Comparison of ENCODE assay signal across 22 mouse cellular contexts in the genomic region with DNA sequence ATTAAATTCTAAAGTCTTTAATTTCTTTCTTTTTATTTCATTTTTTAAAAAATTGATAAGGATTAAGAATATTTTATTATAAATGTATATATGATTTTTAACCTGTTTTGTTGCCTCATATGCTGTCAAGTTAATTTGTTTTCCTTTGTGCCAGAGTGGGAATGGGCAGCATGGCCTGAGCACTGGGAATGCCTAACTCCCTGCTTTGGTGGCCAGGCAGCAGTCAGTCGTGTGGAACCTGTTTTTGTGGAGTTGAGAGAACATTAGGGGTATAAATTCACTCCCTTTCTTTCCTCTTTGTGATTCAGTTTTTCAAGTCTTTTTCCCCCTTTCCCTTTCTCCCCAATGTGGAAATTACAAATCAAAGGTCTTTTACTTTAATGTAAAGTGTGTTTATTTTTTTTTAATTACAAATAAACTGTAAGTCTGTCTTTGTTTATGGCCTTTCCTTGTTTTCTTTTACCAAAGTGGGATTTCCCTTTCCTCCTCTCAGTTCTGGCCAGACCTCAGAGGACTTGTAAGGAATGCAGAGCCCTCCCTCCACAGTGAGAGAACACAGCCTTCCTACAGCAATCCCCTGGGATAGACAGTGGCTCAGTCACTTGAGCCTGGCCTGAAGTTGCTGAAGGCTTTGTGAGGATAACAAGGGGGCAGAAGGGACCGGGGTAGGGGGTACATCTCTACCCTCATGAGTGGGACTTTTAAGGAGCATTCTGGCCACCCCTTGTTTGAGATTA. TPM values are rescaled to one million over a fixed set of nuclear protein-coding genes. Genes with fewer than 3 reads are reported as not detected.
"Had no signal": no experiment of that assay in that cellular context is flagged by ENCODE, and none has a peak within 500 bp of the region (broad histone marks: within the 10 kb centered on the region; RNA-seq: fewer than 3 reads in every experiment).

No protein-coding gene starts in this region.

- H3K4me1 ChIP-seq: lung, embryonic 15.5 days; megakaryocyte, embryonic 14.5 days; midbrain, embryonic 15.5 days; neural tube, embryonic 12.5 days; stomach, embryonic 15.5 days had no signal

- H3K36me3 ChIP-seq: lung, embryonic 15.5 days; midbrain, embryonic 15.5 days; neural tube, embryonic 12.5 days; stomach, embryonic 15.5 days had no signal

- ATAC-seq: liver, postnatal 0 days; lung, postnatal 0 days; midbrain, embryonic 15.5 days had no signal

- DNase-seq: liver, postnatal 0 days; lung, adult 2 months; lung, postnatal 14 days; lung, postnatal 36 days; right cerebral cortex, postnatal 14 days; thymus, adult 2 months; thymus, postnatal 25 days; thymus, postnatal 4 days had no signal

- H3K4me2 ChIP-seq: lung, embryonic 15.5 days; midbrain, embryonic 11.5 days; midbrain, embryonic 15.5 days; neural tube, embryonic 12.5 days; stomach, embryonic 15.5 days had no signal

- H3K27ac ChIP-seq: lung, embryonic 15.5 days; macrophage; midbrain, embryonic 15.5 days; neural tube, embryonic 12.5 days; stomach, embryonic 15.5 days; stomach, postnatal 0 days had no signal

- H3K9ac ChIP-seq: liver, postnatal 0 days; lung, embryonic 15.5 days; midbrain, embryonic 15.5 days; neural tube, embryonic 12.5 days; stomach, embryonic 15.5 days had no signal

- H3K27me3 ChIP-seq: lung, embryonic 15.5 days; megakaryocyte, embryonic 14.5 days; midbrain, embryonic 15.5 days; neural tube, embryonic 12.5 days; stomach, embryonic 15.5 days had no signal

- H3K9me3 ChIP-seq: lung, embryonic 15.5 days; stomach, embryonic 15.5 days had no signal

- H3K4me3 ChIP-seq: lung, embryonic 15.5 days; megakaryocyte, embryonic 14.5 days; midbrain, embryonic 15.5 days; neural tube, embryonic 12.5 days; stomach, embryonic 15.5 days had no signal

RNA-seq across cellular contexts. Expression of gene Slc22a28, which starts 17.2 kb away (rescaled TPM):
- polyA plus RNA-seq: liver, postnatal 0 days; lung, adult 2 months; lung, embryonic 15.5 days; lung, postnatal 0 days; macrophage; midbrain, embryonic 11.5 days; midbrain, embryonic 15.5 days; midbrain, postnatal 0 days; neural tube, embryonic 12.5 days; neural tube, embryonic 14.5 days; spleen, adult 2 months; stomach, embryonic 15.5 days; stomach, postnatal 0 days; testis, adult 2 months; thymus, adult 2 months; urinary bladder, adult 2 months had no signal
